Mouse (Mus musculus) lung, postnatal 10 days (tissue): ENCODE measurements around the gene Pnpla5.

Source experiments
- DNase-seq: peaks from one replicate; pipeline ENCODE4 v3.0.0; 2021

Pnpla5 gene

DNA sequence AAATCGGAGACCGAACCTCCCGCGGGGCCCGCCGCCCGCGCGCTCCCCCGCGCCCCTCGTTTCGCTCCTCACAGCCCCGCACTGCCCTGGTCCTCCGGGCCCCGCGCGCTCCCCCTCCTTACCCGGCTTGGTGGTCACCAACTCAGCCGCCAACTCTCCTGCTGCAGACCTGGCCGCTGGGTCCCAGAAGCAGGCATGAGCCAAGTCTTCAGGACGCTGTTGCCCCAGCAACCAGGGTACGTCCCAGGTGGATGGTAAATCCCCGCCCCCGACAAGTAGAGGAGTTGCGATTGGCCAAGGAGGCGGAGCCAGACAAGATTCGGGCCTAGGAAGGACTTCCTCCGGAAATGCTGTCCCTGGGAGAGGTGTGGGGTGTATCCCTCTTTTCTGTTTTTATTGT, 57.8 kb downstream of the Pnpla5 start, which contains the start of gene Efcab6:
Gene Efcab6 (minus strand): TSS at position 240 of the 400 bp plus-strand sequence.
- DNase-seq: no peak
